22 mouse cellular contexts compared by ENCODE assay signal in the genomic region with DNA sequence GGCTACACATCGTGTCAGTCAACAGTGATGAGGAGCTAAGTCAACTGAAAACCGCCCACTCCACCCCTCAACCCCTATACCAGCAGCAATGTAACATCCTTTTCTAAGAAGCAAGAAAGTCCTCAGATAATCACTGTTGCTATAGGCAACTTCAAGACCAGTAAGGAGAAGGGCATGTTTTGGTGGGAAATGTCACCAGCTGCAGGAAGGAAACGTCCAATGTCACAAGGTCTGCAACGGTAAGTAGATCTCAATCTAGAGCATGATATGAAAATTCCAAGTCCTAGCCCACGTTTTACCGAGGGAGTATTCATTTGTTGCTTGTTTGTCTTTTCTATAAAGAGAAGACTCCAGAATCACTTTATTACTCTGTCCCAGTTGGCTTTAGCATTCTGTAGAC.
DNase-seq lines count a peak whose midpoint lies in the region; TF ChIP-seq lines count a peak whose summit lies in the region.
"Had no signal": no experiment of that assay in that cellular context is flagged by ENCODE, and none has a peak within 500 bp of the region (broad histone marks: within the 10 kb centered on the region; RNA-seq: fewer than 3 reads in every experiment).

No protein-coding gene starts in this region.

- H3K9ac ChIP-seq in MEL (ENCODE audit: control insufficient read depth, low read depth, low read length, poor library complexity, severe bottlenecking) = no peak overlapping the region

- no peak for TF ChIP-seq RAD21 in MEL (IDR thresholded peaks at IDR 0.05; ENCODE audit: low read depth, low read length)

- peak; percentile 73 for DNase-seq in 416B (ENCODE audit: low read depth)
- peak; percentile 64 for DNase-seq in MEL (ENCODE audit: low read depth, low spot score)
- DNase-seq in brain, adult 2 months (ENCODE audit: low read depth, low spot score) = peak; percentile 43
- DNase-seq in heart, postnatal 14 days = no peak
- no peak for DNase-seq in adrenal gland, adult 18-20 months (ENCODE audit: low spot score in 2 of 2)
- DNase-seq in spleen, adult 12 weeks (ENCODE audit: low spot score) = no peak
- DNase-seq: adrenal gland, adult 2 months; adrenal gland, adult 8-10 months; adrenal gland, postnatal 10 days; adrenal gland, postnatal 14 days; adrenal gland, postnatal 25 days; adrenal gland, postnatal 36 days; B cell, adult 2 months; cerebellum, adult 11 months; cerebellum, adult 11-12 months; cerebellum, adult 18-20 months; cerebellum, adult 2 months; cerebellum, adult 8-10 months; cerebellum, adult 9-10 months; cerebellum, adult 9-11 months had no signal

- H3K4me1 ChIP-seq in MEL (ENCODE audit: control insufficient read depth in 1 of 2, insufficient read depth in 2 of 2, low read length in 2 of 2) = peaks cover 33 to 57% of the 10 kb centered on the region in 2 experiments

- peak overlapping the region; percentile 37; the same call in 1 of the 2 replicates for H3K27ac ChIP-seq in MEL (ENCODE audit: control insufficient read depth, low read depth, low read length)

- H3K27me3 ChIP-seq in MEL (ENCODE audit: control insufficient read depth in 1 of 2, insufficient read depth in 2 of 2, low read length in 2 of 2) = no peaks in the 10 kb centered on the region
- H3K27me3 ChIP-seq: Patski had no signal

- intact Hi-C loops in heart, postnatal 14 days (cut with DNase I) = no loop called here

- peaks cover 4% of the 10 kb centered on the region; the same call in 1 of the 2 replicates for H3K79me2 ChIP-seq in MEL (ENCODE audit: control insufficient read depth, insufficient read depth, low read length, poor library complexity)

- H3K36me3 ChIP-seq in MEL (ENCODE audit: control insufficient read depth in 1 of 2, insufficient read depth in 2 of 2, low read length in 2 of 2) = peaks cover 0 to 46% of the 10 kb centered on the region in 2 experiments; a peak in 2 of 4 replicates
- H3K36me3 ChIP-seq: G1E had no signal

- no peak overlapping the region for H3K4me3 ChIP-seq in MEL (ENCODE audit: control insufficient read depth in 1 of 2, insufficient read depth in 1 of 2, low read depth in 2 of 2, low read length in 2 of 2)

- no peaks in the 10 kb centered on the region for H3K9me3 ChIP-seq in MEL (replicated peaks; ENCODE audit: insufficient read depth, low read length)

- no peak for TF ChIP-seq POLR2A in MEL (IDR thresholded peaks at IDR 0.05; ENCODE audit: control insufficient read depth in 1 of 2, insufficient read depth in 1 of 2, low read depth in 1 of 2, low read length in 2 of 2, poor library complexity in 1 of 2)

- TF ChIP-seq EP300 in MEL (IDR thresholded peaks at IDR 0.05; ENCODE audit: low read depth in 1 of 2, low read length in 2 of 2) = peak; percentile 34 to 81; a peak in 3 of 4 replicates

- no peak for TF ChIP-seq CTCF in MEL (IDR thresholded peaks at IDR 0.05 in 2 of 3, conservative IDR thresholded peaks at IDR 0.05 in 1 of 3; ENCODE audit: control insufficient read depth in 1 of 3, insufficient read depth in 1 of 3, low read depth in 2 of 3, low read length in 3 of 3, poor library complexity in 1 of 3, severe bottlenecking in 1 of 3)

TF ChIP-seq in MEL, 35 proteins besides CTCF, POLR2A, EP300 and RAD21:
- no peak for TF ChIP-seq NELFE (IDR thresholded peaks at IDR 0.05; ENCODE audit: low read depth, low read length)
- no peak for TF ChIP-seq UBTF (IDR thresholded peaks at IDR 0.05; ENCODE audit: borderline replicate concordance, insufficient read depth, low read depth, low read length)
- no peak for TF ChIP-seq MXI1 (IDR thresholded peaks at IDR 0.05; ENCODE audit: low read depth, low read length)
- peak; percentile 49; the same call in 1 of the 2 replicates for TF ChIP-seq MYB (IDR thresholded peaks at IDR 0.05; ENCODE audit: low read depth, low read length)
- no peak for TF ChIP-seq SMC3 (IDR thresholded peaks at IDR 0.05; ENCODE audit: low read depth, low read length)
- TF ChIP-seq TBP (IDR thresholded peaks at IDR 0.05; ENCODE audit: low read depth, low read length) = no peak
- TF ChIP-seq CHD2 (IDR thresholded peaks at IDR 0.05; ENCODE audit: low read length) = no peak
- no peak for TF ChIP-seq USF2 (IDR thresholded peaks at IDR 0.05; ENCODE audit: borderline replicate concordance in 1 of 2, insufficient read depth in 1 of 2, low read depth in 1 of 2, low read length in 2 of 2)
- no peak for TF ChIP-seq ZNF384 (IDR thresholded peaks at IDR 0.05; ENCODE audit: low read depth, low read length)
- no peak for TF ChIP-seq HCFC1 (IDR thresholded peaks at IDR 0.05; ENCODE audit: low read depth, low read length)
- TF ChIP-seq MEF2A (IDR thresholded peaks at IDR 0.05; ENCODE audit: extremely low read depth, insufficient replicate concordance, low read depth, low read length, poor library complexity, severe bottlenecking) = no peak
- TF ChIP-seq KAT2A (conservative IDR thresholded peaks at IDR 0.05; ENCODE audit: low read depth, low read length) = no peak
- TF ChIP-seq USF1 (IDR thresholded peaks at IDR 0.05; ENCODE audit: low read depth, low read length) = peak; percentile 47; the same call in 1 of the 2 replicates
- TF ChIP-seq BHLHE40 (IDR thresholded peaks at IDR 0.05; ENCODE audit: borderline replicate concordance, low read depth, low read length) = no peak
- TF ChIP-seq GATA1 (IDR thresholded peaks at IDR 0.05; ENCODE audit: low read depth, low read length) = 0 out of 2 replicates have a peak, but pooled peaks have one; percentile 12
- peak; percentile 73 for TF ChIP-seq ETS1 (IDR thresholded peaks at IDR 0.05; ENCODE audit: low read depth, low read length)
- no peak for TF ChIP-seq MAFK (IDR thresholded peaks at IDR 0.05; ENCODE audit: borderline replicate concordance, low read depth, low read length)
- no peak for TF ChIP-seq CHD1 (IDR thresholded peaks at IDR 0.05; ENCODE audit: low read depth, low read length)
- no peak for TF ChIP-seq JUND (IDR thresholded peaks at IDR 0.05; ENCODE audit: low read depth, low read length)
- TF ChIP-seq MYC (IDR thresholded peaks at IDR 0.05; ENCODE audit: low read depth, low read length) = 0 out of 2 replicates have a peak, but pooled peaks have one; percentile 27
- 0 out of 2 replicates have a peak, but pooled peaks have one; percentile 1 for TF ChIP-seq SIN3A (IDR thresholded peaks at IDR 0.05; ENCODE audit: low read length)
- TF ChIP-seq MAX (IDR thresholded peaks at IDR 0.05; ENCODE audit: low read length) = peak; percentile 66; the same call in 1 of the 2 replicates
- TF ChIP-seq MAZ (IDR thresholded peaks at IDR 0.05; ENCODE audit: low read depth, low read length) = no peak
- TF ChIP-seq ELF1 (IDR thresholded peaks at IDR 0.05; ENCODE audit: low read depth, low read length) = no peak
- no peak for TF ChIP-seq TAL1 (IDR thresholded peaks at IDR 0.05; ENCODE audit: low read length)
- TF ChIP-seq POLR2AphosphoS2 (IDR thresholded peaks at IDR 0.05; ENCODE audit: low read length) = no peak

Comparison
In these comparisons a context has a peak if more than half of its experiments do, and no peak if none do; other contexts are left out.
1. DNase-seq: peak in 416B (single experiment), MEL (single experiment) and brain, adult 2 months (single experiment); none in heart, postnatal 14 days (0 of 2), adrenal gland, adult 18-20 months (0 of 2) and spleen, adult 12 weeks (single experiment).